Mouse (Mus musculus): Measurements from ENCODE around the gene Kank2. TPM values are rescaled to one million over a fixed set of nuclear protein-coding genes. Genes with fewer than 3 reads are reported as not detected.

Kank2 gene
- polyA plus RNA-seq, 2 experiments: 13.1 to 38.6 TPM

DNA sequence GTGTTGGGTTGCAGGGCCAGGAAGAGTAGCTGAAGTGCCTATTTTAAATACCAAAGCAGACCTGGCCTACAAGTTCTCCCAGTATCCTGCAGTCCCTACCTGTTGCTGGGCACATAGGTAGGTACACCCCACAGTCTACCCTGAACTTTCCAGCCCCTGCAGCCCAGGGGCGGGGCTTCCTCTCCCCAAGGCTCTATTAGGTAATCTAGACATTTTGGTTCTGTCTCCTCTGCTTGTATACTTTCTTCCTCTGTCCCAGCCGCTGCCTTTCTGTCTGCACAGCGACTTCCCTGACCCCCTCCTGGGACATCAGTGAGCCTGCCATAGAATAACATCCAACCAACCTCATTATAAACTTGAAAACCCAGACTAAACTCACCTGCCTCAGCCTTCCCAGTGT lies 48.2 kb downstream of the Kank2 start:
- Histone ChIP-seq H3K9ac (ENCODE audit: low read depth, low read length, severe bottlenecking) (no peak overlapping the region), H3K36me3 (ENCODE audit: control insufficient read depth, insufficient read depth, low read length) (peaks cover 52% of the 10 kb centered on the region), H3K9me3 (ENCODE audit: control insufficient read depth, low read length) (no peaks in the 10 kb centered on the region), H3K4me2 (replicated peaks; ENCODE audit: low read depth, low read length, severe bottlenecking) (no peak overlapping the region), H3K27me3 (ENCODE audit: control insufficient read depth, insufficient read depth, low read length) (no peaks in the 10 kb centered on the region), H3K4me3 (replicated peaks; ENCODE audit: low read length) (no peak overlapping the region), H3K27ac (replicated peaks; ENCODE audit: low read depth, low read length) (no peak overlapping the region), H3K4me1 (ENCODE audit: control insufficient read depth, insufficient read depth, low read length) (no peaks in the 10 kb centered on the region; the same call in 1 of the 2 replicates)
- WGBS: 76% methylated on average over 3 of the region's 3 CpGs
- ATAC-seq (ENCODE audit: low FRiP score, low read depth) (no peak), DNase-seq (ENCODE audit: low spot score) (no peak)
- TF ChIP-seq POLR2A (IDR thresholded peaks at IDR 0.05; ENCODE audit: borderline replicate concordance, extremely low read depth, insufficient read depth, insufficient read length): no peak

DNA sequence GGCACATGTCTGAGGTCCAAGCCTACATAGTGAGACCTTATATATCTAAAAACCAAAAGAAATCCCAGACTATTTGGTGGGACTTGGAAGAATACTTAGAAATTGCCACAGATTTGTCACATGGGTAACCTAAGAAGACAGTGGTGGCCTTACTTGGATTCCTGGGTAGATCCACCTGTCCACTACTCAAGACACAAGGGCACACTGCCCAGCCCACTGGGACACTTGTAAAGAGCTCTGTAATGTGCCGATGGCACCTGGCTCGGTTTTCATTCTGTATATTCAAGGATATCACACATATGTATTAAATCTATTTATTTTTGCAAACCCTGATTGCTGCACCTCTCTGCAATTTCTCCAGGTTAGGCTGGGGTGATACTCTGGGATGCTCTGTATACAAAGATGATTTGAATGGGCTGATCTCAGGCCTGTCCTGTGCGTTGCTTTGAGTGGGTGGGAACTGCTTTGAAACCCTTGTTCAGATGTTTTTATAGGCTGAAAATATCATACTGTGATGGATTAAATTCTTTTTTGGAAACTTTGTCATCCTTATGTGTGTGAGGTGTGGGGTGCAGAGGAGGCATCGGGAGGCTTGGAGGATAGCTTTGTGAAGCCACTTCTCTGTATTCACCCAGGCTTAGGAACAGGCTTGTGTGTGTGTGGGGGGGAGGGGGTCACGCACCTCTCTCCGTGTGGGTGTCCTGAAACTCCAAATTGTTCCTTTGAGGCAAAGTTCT lies 49.0 kb downstream of the Kank2 start:
- TF ChIP-seq POLR2A (IDR thresholded peaks at IDR 0.05; ENCODE audit: borderline replicate concordance, extremely low read depth, insufficient read depth, insufficient read length): no peak
- Histone ChIP-seq H3K9me3 (ENCODE audit: control insufficient read depth, low read length) (no peaks in the 10 kb centered on the region), H3K36me3 (ENCODE audit: control insufficient read depth, insufficient read depth, low read length) (peaks cover 60% of the 10 kb centered on the region), H3K27me3 (ENCODE audit: control insufficient read depth, insufficient read depth, low read length) (no peaks in the 10 kb centered on the region), H3K4me2 (replicated peaks; ENCODE audit: low read depth, low read length, severe bottlenecking) (no peak overlapping the region), H3K4me1 (ENCODE audit: control insufficient read depth, insufficient read depth, low read length) (no peaks in the 10 kb centered on the region; the same call in 1 of the 2 replicates), H3K9ac (ENCODE audit: low read depth, low read length, severe bottlenecking) (no peak overlapping the region), H3K27ac (replicated peaks; ENCODE audit: low read depth, low read length) (no peak overlapping the region), H3K4me3 (replicated peaks; ENCODE audit: low read length) (no peak overlapping the region)
- DNase-seq (ENCODE audit: low spot score) (no peak), ATAC-seq (ENCODE audit: low FRiP score, low read depth) (no peak)
- 84% methylated on average over 6 of the region's 6 CpGs for WGBS

DNA sequence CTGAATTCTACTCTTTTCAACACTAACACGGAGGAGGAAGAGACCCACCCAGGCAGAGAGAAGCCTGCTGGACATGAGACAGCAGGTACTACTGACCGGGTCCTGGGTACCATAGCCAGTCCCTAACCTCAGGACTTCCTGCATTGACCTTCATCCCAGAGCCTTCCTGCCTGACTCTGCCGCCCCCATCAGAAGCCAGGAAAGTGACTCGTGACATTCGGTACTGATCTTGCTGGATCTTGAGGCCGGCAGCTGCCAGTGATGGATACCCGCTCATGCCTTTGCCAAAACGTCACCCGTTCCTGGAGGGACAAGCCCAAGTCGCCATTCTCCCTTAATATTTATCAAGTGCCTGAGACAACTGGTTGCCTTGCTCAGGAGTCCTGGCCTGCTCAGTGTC lies 50.1 kb downstream of the Kank2 start:
- WGBS: 90% methylated on average over 10 of the region's 10 CpGs
- no peak for ATAC-seq (ENCODE audit: low FRiP score, low read depth)
- no peak overlapping the region for H3K4me2 ChIP-seq (replicated peaks; ENCODE audit: low read depth, low read length, severe bottlenecking)
- no peak for DNase-seq (ENCODE audit: low spot score)
- no peaks in the 10 kb centered on the region for H3K27me3 ChIP-seq (ENCODE audit: control insufficient read depth, insufficient read depth, low read length)
- no peaks in the 10 kb centered on the region; the same call in 1 of the 2 replicates for H3K4me1 ChIP-seq (ENCODE audit: control insufficient read depth, insufficient read depth, low read length)
- no peak for TF ChIP-seq POLR2A (IDR thresholded peaks at IDR 0.05; ENCODE audit: borderline replicate concordance, extremely low read depth, insufficient read depth, insufficient read length)
- H3K36me3 ChIP-seq (ENCODE audit: control insufficient read depth, insufficient read depth, low read length): peaks cover 66% of the 10 kb centered on the region
- no peak overlapping the region for H3K9ac ChIP-seq (ENCODE audit: low read depth, low read length, severe bottlenecking)
- H3K27ac ChIP-seq (replicated peaks; ENCODE audit: low read depth, low read length): no peak overlapping the region
- no peaks in the 10 kb centered on the region for H3K9me3 ChIP-seq (ENCODE audit: control insufficient read depth, low read length)
- no peak overlapping the region for H3K4me3 ChIP-seq (replicated peaks; ENCODE audit: low read length)

DNA sequence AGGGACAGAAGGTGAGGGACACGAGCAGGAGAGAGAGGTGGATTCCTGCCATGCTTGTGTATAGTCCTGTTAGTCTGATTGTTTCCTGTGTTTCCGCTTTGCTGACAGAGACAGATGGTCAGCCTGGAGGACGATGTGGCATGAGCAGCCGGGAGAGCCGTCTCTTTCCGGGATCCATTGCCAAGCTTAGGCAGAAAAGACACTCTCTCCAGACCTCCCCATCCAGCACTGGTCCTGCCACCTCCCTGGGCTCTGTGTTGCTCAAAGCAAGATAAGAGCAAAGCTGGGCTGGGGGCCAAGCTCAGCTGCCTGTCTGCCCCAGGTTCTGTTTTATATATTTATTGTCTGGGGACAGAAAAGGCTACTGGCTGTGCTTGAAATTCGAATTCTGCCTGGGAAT lies 50.5 kb downstream of the Kank2 start:
- H3K9ac ChIP-seq (ENCODE audit: low read depth, low read length, severe bottlenecking): no peak overlapping the region
- no peak for TF ChIP-seq POLR2A (IDR thresholded peaks at IDR 0.05; ENCODE audit: borderline replicate concordance, extremely low read depth, insufficient read depth, insufficient read length)
- ATAC-seq (ENCODE audit: low FRiP score, low read depth) (no peak), DNase-seq (ENCODE audit: low spot score) (no peak)
- 58% methylated on average over 7 of the region's 7 CpGs for WGBS
- no peak overlapping the region for H3K4me2 ChIP-seq (replicated peaks; ENCODE audit: low read depth, low read length, severe bottlenecking)
- no peaks in the 10 kb centered on the region for H3K27me3 ChIP-seq (ENCODE audit: control insufficient read depth, insufficient read depth, low read length)
- H3K4me1 ChIP-seq (ENCODE audit: control insufficient read depth, insufficient read depth, low read length): no peaks in the 10 kb centered on the region; the same call in 1 of the 2 replicates
- no peaks in the 10 kb centered on the region for H3K9me3 ChIP-seq (ENCODE audit: control insufficient read depth, low read length)
- no peak overlapping the region for H3K4me3 ChIP-seq (replicated peaks; ENCODE audit: low read length)
- peaks cover 68% of the 10 kb centered on the region for H3K36me3 ChIP-seq (ENCODE audit: control insufficient read depth, insufficient read depth, low read length)
- no peak overlapping the region for H3K27ac ChIP-seq (replicated peaks; ENCODE audit: low read depth, low read length)

DNA sequence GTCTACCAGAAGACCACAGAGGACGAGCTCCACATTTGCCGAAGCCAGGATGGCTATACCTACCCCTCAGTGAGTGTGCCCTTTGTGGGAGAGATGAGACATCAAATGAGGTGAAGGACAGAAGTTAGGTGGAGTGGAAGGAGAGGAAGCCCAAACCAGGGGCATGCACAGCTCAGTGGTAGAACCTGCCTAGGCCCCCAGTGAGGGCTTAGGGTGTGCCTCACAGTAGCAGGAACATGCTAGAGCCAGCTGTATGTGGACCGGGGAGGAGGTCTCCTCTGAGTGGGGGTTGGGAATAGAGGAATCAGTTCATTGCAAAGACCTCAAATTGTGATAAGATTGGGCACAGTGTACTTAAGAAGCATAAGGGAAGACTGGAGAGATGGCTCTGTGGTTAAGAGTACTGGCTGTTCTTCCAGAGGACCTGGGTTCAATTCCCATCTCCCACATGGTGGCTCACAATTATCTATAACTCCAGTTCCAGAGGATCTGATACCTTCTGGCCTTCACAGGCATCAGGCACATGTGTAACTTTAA lies 51.2 kb downstream of the Kank2 start:
- peaks cover 75% of the 10 kb centered on the region for H3K36me3 ChIP-seq (ENCODE audit: control insufficient read depth, insufficient read depth, low read length)
- ATAC-seq (ENCODE audit: low FRiP score, low read depth) (no peak), DNase-seq (ENCODE audit: low spot score) (no peak)
- WGBS: 88% methylated on average over 3 of the region's 3 CpGs
- H3K9me3 ChIP-seq (ENCODE audit: control insufficient read depth, low read length): no peaks in the 10 kb centered on the region
- H3K4me2 ChIP-seq (replicated peaks; ENCODE audit: low read depth, low read length, severe bottlenecking): no peak overlapping the region
- TF ChIP-seq POLR2A (IDR thresholded peaks at IDR 0.05; ENCODE audit: borderline replicate concordance, extremely low read depth, insufficient read depth, insufficient read length): no peak
- no peaks in the 10 kb centered on the region for H3K4me1 ChIP-seq (ENCODE audit: control insufficient read depth, insufficient read depth, low read length)
- no peak overlapping the region for H3K9ac ChIP-seq (ENCODE audit: low read depth, low read length, severe bottlenecking)
- H3K27ac ChIP-seq (replicated peaks; ENCODE audit: low read depth, low read length): no peak overlapping the region
- H3K4me3 ChIP-seq (replicated peaks; ENCODE audit: low read length): no peak overlapping the region
- H3K27me3 ChIP-seq (ENCODE audit: control insufficient read depth, insufficient read depth, low read length): no peaks in the 10 kb centered on the region
